Mouse (Mus musculus): ENCODE measurements around the gene Cnpy1.

The Cnpy1 gene

DNA sequence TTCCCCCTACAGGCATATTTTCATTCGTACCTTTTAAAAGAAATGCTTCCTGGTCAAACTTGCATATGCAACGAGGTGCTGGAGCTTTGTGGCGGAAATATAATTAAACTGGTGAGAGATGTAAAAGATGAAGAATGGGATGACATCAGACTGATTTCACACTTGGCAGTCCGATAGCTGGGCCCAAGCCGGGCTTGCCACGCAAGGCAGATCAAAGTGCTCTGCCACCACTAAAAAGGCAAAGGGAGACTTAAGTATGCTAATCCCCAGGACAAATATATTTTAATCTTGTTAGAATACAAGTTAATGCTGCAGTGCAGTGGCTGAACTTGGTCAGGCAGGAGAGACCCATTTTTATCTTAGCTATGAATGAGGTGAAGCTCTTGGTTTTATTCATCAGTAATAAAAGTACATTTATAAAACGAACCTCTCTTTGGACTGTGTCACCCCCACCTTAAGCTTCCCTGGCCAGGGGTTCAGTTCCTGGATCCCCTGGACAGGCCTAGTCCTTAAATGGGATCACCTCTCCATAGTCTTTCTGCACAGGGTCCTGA lies 66.3 kb downstream of the Cnpy1 start:
- DNase-seq, result no peak

DNA sequence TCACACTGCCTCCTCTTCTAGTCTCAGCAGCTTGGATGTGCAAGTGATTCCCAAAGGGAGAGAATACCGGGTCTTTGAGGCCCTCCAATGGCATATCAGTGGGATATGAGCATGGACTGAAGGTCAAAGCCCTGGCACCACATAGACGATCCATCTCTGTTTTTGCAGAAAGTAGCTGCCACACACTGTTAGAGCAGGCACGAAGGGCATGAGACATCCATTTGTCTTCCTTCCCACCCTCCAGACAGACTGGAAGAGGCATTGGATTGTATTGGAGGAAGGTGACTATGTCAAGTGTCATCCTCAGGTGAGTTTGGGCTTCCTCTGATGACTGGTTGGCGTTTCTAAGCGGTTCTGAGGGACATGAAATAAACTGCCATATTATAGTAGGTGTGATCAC lies 67.3 kb downstream of the Cnpy1 start:
- DNase-seq, result no peak

DNA sequence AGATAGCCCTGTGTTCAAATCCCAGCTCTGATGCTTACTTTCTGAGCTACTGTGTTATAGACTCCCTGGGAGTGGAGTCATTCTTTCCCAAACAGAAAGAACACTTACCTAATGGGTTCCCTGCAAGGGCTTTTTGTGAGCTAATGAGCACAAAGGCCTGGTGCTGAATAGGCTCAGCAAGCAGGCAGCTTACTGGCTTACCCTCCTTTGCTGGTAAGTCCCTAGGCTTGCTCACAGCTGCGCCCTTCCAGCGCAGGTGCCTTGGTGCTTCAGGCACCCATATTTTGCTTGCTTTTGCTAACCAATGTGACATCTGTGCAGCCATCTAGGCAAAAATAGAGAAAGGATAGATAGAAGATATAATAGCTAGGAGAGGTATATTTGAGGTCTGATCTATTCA lies 69.0 kb downstream of the Cnpy1 start:
- DNase-seq, result no peak

DNA sequence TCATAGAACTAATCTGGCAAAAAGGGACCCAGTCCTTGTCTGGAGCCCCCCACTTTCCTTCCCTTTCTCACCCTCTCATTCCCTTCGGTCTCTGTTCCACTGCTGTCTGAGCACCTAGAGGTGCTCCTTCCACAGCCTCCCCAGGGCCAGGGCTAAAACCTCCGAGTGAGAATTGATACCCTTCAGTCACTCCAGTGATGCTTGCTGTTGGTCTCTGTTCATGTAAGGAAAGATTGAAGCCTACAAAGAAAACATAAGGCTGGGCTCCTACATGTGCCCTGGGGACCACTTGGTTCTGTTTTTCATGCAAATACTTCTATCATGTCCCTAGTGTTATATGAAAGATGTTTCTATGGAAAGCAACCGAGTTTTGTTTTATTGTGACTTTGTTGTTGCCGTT lies 69.6 kb downstream of the Cnpy1 start:
- DNase-seq, result no peak

GRCm38 (mm10) chr5:28175570-28175919 lies 70.1 kb downstream of the Cnpy1 start:
- DNase-seq, result no peak

DNA sequence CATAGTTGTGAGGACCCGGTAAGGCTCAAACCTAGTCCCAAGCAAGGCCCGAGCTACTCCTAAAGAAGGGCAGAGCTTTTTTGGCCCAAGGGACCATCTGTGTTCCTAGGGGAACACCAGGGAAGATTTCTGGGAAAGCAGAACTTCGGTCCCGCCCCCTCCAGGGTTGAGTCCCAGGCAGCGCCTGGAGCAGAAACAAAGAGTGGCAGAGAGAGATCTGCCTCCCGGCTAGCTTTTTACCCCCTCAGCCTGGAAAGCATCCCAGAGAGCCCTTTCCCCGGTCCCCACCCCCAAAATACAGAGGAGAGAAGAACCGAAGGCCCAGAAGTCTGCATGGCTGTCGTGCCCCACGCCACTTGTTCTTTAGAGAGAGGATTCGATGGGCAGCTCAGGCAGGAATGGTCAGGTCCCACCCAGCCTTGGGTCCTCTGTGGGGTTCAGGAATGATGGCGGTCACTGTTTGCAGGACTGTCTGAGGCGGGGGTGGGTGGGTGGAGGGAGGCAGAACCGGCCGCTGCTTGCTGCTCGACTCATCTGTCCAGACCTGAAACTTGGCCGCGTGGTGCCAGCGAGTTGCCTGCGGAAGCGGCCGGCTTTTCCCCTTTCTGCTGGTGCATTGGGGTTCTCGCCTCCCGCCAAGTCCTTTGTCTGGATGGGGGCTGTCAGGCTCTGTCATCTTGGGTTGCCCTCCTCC lies 70.6 kb downstream of the Cnpy1 start:
- no peak for DNase-seq

- no peak for DNase-seq
Measured at GRCm38 (mm10) chr5:28174086-28174485, 71.5 kb downstream of the Cnpy1 start.

GRCm38 (mm10) chr5:28173674-28174073 lies 71.9 kb downstream of the Cnpy1 start:
- no peak for DNase-seq

- no peak for DNase-seq
Measured at GRCm38 (mm10) chr5:28172921-28173670, 72.5 kb downstream of the Cnpy1 start.

- DNase-seq, result no peak
Measured at GRCm38 (mm10) chr5:28172261-28172920, 73.2 kb downstream of the Cnpy1 start.

- no peak for DNase-seq
Measured at GRCm38 (mm10) chr5:28171667-28172066, 73.9 kb downstream of the Cnpy1 start.

GRCm38 (mm10) chr5:28170892-28171291 lies 74.7 kb downstream of the Cnpy1 start:
- no peak for DNase-seq

- DNase-seq, result no peak
Measured at GRCm38 (mm10) chr5:28170081-28170480, 75.5 kb downstream of the Cnpy1 start.

DNA sequence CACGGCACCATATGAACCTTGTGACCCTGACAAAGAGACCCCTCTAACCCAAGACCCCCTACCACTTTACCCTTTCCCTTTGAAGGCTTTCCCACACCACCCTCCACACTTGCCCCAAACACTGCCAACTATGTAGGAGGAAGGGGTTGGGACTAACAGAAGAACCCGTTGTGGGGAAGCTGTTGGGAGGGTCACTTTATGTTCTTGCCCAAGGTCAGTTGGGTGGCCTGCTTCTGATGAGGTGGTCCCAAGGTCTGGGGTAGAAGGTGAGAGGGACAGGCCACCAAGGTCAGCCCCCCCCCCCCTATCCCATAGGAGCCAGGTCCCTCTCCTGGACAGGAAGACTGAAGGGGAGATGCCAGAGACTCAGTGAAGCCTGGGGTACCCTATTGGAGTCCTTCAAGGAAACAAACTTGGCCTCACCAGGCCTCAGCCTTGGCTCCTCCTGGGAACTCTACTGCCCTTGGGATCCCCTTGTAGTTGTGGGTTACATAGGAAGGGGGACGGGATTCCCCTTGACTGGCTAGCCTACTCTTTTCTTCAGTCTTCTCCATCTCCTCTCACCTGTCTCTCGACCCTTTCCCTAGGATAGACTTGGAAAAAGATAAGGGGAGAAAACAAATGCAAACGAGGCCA lies 76.3 kb downstream of the Cnpy1 start:
- no peak for DNase-seq

DNA sequence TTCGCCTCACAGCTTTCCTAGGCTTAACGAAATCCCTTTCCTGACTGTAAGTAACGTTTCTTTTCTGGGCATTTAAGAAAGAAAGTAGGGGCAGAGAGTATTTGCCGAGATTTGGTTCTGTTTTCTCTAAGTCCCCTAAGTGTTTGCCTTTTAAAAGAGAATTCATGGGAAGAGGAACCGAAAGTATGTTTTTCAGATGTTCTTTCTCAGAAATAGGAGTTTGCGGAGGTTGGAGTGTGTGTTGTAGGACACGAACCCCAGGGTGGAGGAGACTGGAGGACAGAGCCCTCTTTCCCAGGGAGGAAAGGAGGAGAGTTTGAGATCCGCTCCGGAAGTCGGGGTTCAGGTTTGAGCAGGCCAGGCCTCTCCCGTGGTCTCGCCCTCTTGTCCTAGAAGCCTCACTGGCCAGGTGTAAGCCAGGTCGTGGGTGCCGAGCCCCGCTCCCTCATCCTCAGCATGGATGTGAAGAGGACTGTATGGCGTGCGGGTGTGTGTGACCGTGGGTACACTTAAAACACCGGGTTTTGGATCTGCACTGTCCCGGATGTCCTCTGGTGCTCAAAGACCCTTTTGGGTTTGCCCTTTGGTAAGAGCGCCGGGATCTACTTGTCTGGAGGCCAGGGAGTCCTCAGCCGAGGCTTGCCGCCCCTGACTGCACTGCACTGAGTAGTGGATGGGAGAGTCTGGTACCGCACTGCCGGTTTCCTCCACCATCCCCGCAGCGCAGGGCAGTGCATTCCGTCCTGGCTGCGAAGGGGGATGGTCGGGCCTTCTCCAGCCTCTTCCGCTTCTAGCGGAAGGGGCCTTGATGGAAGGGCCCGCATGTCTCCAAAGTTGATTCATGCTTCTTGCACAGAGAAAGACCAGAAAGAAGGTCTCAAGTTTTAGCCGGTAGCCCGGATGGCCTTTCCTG lies 77.1 kb downstream of the Cnpy1 start:
- no peak for DNase-seq

GRCm38 (mm10) chr5:28167611-28168252 lies 77.9 kb downstream of the Cnpy1 start:
- DNase-seq, result no peak

DNA sequence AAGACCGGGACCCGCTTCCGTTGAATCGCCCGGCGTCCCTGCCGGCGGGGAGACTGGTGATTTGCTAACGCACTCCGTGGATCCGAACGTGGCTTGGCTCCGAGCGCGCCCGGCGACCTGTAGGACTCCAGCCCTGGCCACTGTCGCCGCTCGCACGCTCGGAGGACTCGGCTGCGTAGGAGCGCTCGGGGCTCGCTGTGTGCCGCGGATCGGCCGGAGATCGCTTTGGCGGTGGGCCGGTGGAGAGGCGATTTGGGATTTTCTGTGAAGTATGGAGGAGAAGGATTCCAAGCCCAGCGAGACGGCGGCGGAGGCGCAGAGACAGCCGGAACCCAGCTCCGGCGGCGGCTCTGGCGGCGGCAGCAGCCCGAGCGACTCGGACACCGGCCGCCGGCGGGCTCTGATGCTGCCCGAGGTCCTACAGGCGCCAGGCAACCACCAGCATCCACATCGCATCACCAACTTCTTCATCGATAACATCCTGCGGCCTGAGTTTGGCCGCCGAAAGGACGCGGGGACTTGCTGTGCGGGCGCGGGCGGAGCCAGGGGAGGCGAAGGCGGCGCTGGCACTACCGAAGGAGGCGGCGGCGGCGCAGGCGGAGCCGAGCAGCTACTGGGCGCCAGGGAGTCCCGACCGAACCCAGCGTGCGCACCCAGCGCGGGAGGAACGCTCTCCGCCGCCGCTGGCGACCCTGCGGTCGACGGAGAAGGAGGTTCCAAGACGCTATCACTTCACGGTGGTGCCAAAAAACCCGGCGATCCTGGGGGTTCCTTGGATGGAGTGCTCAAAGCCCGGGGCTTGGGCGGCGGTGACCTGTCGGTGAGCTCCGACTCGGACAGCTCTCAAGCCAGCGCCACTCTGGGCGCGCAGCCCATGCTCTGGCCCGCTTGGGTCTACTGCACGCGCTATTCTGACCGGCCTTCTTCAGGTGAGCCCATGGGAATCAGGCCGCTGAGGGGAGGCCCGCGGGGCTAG lies 79.1 kb downstream of the Cnpy1 start:
- DNase-seq, result peak; percentile 15

- peak; percentile 14 for DNase-seq
Measured at GRCm38 (mm10) chr5:28165358-28166255, 80.0 kb downstream of the Cnpy1 start, which contains the start of gene En2. En2 (plus strand) TSS chr5:28165694.

- DNase-seq, result no peak
Measured at GRCm38 (mm10) chr5:28163926-28164325, 81.7 kb downstream of the Cnpy1 start.
